Mouse (Mus musculus) lung, embryonic 14.5 days (tissue): Measurements from ENCODE around the gene U2af1. TPM values are rescaled to one million over a fixed set of nuclear protein-coding genes. Genes with fewer than 3 reads are reported as not detected.
A peak's percentile ranks its signal among the peaks of the same experiment; 100 is the strongest.
"Not testable (repeated sequence)": the region's sequence is repeated elsewhere in the genome, so short reads cannot be mapped to it uniquely, and the experiment has no call there.

Experiments used
- ATAC-seq: fragments of 200-750 bp; cut with Nextera tagmentation; 2 replicates; pipeline ENCODE4 v1.8.0; 2017; ENCODE audit warnings: mild to moderate bottlenecking, moderate TSS enrichment, moderate library complexity; ENCODE audit not compliant: insufficient read depth
- DNase-seq: peaks from one replicate; pipeline ENCODE4 v3.0.0-alpha.2; 2015
- H3K27ac ChIP-seq: fragments of 300-500 bp; sonication (generic); 2 replicates; pipeline ENCODE4 v1.5.1; 2014; ENCODE audit warnings: low read depth, mild to moderate bottlenecking, moderate library complexity
- H3K27me3 ChIP-seq: fragments of 300-500 bp; sonication (generic); 2 replicates; pipeline ENCODE4 v1.6.1; 2014; ENCODE audit warnings: low read length, control low read depth; ENCODE audit not compliant: insufficient read depth
- H3K36me3 ChIP-seq: fragments of 300-500 bp; sonication (generic); 2 replicates; pipeline ENCODE4 v1.6.1; 2014; ENCODE audit warnings: control low read depth; ENCODE audit not compliant: insufficient read depth
- H3K4me1 ChIP-seq: fragments of 300-500 bp; sonication (generic); 2 replicates; pipeline ENCODE4 v1.6.1; 2014; ENCODE audit warnings: antibody characterized with exemption, control low read depth; ENCODE audit not compliant: insufficient read depth
- H3K4me2 ChIP-seq: fragments of 300-500 bp; sonication (generic); 2 replicates; pipeline ENCODE4 v1.6.1; 2014; ENCODE audit warnings: mild to moderate bottlenecking
- H3K4me3 ChIP-seq: fragments of 300-500 bp; sonication (generic); 2 replicates; pipeline ENCODE4 v1.5.1; 2014; ENCODE audit warnings: low read depth, low read length
- H3K9ac ChIP-seq: fragments of 300-500 bp; sonication (generic); 2 replicates; pipeline ENCODE4 v1.6.1; 2014
- H3K9me3 ChIP-seq: fragments of 300-500 bp; sonication (generic); 2 replicates; pipeline ENCODE4 v1.6.1; 2016; ENCODE audit warnings: low read depth, low read length, control low read depth
- CTCF ChIP-seq: IDR thresholded peaks from 2 replicates; pipeline ENCODE4 v1.5.1; 2016; ENCODE audit warnings: antibody characterized with exemption, low read depth
- WGBS: fragments of 180-500 bp; shearing (Covaris S2); extraction: QIAGEN DNeasy Blood & Tissue Kit; methylation state at CpG from one replicate; pipeline ENCODE4 v1.1.7; 2014; 5-methylcytosine and 5-hydroxymethylcytosine counted together
- polyA plus RNA-seq: library from polyadenylated mRNA; unstranded; fragments of >200 nt; fragmentation: Nextera tagmentation; extraction: Ambion mirVana; gene quantifications from 2 replicates; pipeline ENCODE4 v1.2.1, GENCODE M21; 2014

The U2af1 gene
- 174 and 202 TPM in 2 replicates for polyA plus RNA-seq

DNA sequence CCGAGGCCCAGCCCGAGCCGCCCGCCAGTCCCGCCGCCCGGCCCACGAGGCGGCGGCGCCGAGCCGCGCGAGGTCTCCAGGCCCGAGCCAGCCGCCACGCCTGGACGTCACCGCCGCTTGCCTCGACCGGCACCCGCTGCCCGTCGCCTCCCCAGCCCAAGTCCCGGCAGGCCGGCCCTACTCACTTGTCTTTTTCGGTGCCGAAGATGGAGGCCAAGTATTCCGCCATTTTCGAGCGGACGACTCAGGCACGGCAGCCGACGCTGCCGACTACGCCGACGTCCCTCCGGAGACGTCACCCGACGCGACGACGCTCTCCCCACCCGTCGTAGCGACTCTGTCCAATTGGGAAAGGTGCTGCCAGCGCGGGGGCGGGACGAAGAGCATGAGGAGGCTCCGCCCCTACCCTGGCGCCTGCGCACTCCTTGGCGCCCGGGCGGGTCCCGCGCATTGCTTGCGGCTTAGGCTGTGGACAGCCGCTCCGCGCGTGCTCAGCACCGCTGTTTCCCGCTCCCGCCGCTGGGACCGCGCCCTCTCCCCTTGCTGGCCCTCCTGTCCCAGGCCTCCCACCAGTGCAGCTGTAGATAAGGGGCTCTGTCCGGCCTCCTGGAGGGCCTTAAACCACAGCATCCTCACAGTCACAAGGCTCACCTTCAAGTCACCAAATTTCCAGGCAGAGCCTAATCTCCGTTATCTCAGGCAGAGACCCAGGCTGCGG is at the start of gene U2af1:
U2af1 (minus strand) TSS at position 425 of the 718 bp plus-strand sequence.
- H3K4me2 ChIP-seq = peak within 1 kb of the TSS; percentile 77
- peaks cover 35% of the 10 kb centered on the region for H3K36me3 ChIP-seq
- WGBS = under 1% methylated on average over 74 of the region's 77 CpGs
- no peaks in the 10 kb centered on the region for H3K27me3 ChIP-seq
- peak within 1 kb of the TSS; percentile 86 for H3K27ac ChIP-seq
- peaks cover 6% of the 10 kb centered on the region for H3K4me1 ChIP-seq
- H3K9me3 ChIP-seq = no peaks in the 10 kb centered on the region
- H3K9ac ChIP-seq = peak within 1 kb of the TSS; percentile 97
- peak; percentile 98 for ATAC-seq
- no peak for TF ChIP-seq CTCF
- peak within 1 kb of the TSS; percentile 91 for H3K4me3 ChIP-seq
- DNase-seq = peak; percentile 99

DNA sequence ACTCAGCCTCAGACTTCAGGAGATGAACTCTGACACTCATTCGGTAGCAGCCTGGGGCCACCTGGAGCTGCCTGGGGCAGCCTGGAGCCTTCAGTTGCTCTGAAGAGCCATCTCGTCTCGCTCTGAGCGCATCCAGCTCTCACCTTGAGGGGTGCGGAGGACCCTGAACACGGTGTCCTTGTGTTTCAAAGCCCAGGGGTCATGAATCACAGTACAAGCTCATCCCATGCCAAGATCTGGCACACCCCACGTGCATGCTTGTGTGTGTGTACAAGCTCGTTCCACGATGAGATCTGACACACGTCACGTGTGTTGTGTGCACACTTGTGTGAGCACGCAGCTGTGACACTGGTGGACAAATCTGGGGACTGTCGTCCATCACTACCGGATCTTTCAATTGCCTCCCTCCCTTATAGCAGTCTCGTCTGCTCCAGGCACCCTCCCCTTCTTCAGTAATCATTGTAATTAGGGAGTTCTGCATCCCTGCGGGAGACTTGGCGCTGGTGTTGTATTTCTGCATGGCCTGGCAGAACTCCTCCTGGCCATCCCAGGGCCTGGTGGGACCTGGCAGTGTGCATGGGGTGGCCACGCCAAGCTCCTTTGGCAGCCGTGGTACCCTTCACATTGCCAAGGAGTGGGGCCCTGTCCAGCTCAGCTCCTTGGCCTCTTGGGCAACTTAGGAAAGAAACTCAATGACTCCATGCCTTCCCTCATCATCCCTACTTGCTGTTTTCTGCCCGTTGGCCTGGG is 46.8 kb upstream of the U2af1 start:
- no peak overlapping the region for H3K27ac ChIP-seq
- no peak overlapping the region for H3K9ac ChIP-seq
- H3K4me3 ChIP-seq = no peak overlapping the region
- H3K27me3 ChIP-seq = no peaks in the 10 kb centered on the region
- H3K4me1 ChIP-seq = no peaks in the 10 kb centered on the region
- no peak for TF ChIP-seq CTCF
- no peaks in the 10 kb centered on the region for H3K36me3 ChIP-seq
- no peak for ATAC-seq
- H3K4me2 ChIP-seq = no peak overlapping the region
- no peaks in the 10 kb centered on the region for H3K9me3 ChIP-seq
- no peak for DNase-seq
- WGBS = 67% methylated on average over 20 of the region's 20 CpGs

DNA sequence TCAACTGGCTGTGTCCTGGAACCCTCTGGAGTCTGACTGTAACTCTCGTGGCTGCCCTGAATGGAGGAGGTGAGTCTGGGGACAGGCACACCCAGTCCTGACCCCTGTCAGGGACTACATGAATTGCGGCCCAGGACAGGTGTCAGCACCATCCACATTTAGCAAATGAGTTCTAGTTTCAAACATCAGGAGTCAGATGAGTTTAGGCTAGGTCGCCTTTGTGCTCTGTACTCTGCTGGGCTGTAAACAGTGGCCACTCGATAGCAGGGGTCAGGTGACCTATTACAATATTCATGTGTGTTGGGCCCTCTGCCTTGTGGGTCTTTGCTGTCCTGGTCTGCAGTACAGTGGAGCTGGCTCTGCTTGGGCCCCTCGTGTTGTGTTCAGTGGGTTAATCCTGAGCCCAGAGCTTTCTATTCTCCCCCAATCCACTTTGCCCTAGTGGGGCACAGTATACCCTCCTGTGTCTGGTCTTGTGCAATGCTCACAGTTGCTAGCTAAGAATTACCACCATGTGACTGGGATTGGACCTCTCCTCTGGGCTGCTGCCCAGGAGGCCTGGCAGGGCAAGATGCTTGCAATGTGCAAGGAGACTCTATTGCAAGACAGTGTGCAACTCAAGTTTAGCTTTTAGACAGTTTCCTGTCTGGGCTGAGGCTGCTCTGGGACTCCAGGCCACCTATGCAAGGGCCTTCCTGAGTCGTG is 44.7 kb upstream of the U2af1 start:
- DNase-seq (no peak), ATAC-seq (no peak)
- Histone ChIP-seq H3K36me3 (no peaks in the 10 kb centered on the region), H3K4me2 (no peak overlapping the region), H3K27me3 (no peaks in the 10 kb centered on the region), H3K27ac (no peak overlapping the region), H3K9me3 (no peaks in the 10 kb centered on the region), H3K9ac (no peak overlapping the region), H3K4me1 (no peaks in the 10 kb centered on the region), H3K4me3 (no peak overlapping the region)
- TF ChIP-seq CTCF = no peak
- 55% methylated on average over 6 of the region's 6 CpGs for WGBS

DNA sequence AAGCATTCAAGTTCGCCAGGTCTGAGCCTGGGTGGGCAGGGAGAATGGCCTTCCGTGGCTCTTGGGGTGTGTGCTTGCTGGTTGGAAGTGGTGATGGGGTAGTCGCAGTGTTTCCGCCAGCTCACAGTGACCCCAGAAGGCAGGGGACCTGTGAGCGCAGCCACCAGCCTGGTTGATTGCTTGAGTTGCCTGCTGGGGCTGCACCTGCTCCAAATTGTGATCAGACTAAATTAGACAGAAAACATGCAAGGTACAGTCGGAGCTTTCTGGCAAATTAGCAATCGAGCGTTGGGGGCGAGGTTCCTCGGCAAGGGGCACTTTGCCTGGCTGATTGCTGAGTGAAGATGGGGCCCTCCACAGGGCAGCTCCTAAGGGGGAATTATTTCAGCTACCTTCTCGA is 39.7 kb upstream of the U2af1 start:
- H3K4me1 ChIP-seq = peaks cover 7% of the 10 kb centered on the region
- no peak overlapping the region for H3K4me2 ChIP-seq
- 69% methylated on average over 11 of the region's 11 CpGs for WGBS
- no peak overlapping the region for H3K27ac ChIP-seq
- no peak for TF ChIP-seq CTCF
- DNase-seq (no peak), ATAC-seq (no peak)
- no peaks in the 10 kb centered on the region for H3K36me3 ChIP-seq
- no peak overlapping the region for H3K9ac ChIP-seq
- H3K4me3 ChIP-seq = no peak overlapping the region
- H3K27me3 ChIP-seq = no peaks in the 10 kb centered on the region
- no peaks in the 10 kb centered on the region for H3K9me3 ChIP-seq

DNA sequence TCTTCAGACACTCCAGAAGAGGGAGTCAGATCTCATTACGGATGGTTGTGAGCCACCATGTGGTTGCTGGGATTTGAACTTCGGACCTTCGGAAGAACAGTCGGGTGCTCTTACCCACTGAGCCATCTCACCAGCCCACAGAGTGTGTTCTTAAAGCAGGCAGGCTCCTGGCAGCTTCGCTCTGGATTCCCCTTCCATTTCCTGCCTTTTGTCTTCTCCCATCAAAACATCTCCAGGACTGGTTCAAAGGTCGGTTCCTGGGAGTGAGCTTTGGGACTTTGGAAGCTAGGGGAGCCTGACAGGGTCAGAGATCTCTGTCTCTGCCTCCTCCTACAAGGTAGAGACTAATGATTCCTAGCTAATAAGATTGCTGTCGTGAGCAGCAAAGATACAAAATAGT is 36.7 kb upstream of the U2af1 start:
- not testable (repeated sequence) for ATAC-seq, H3K4me2 ChIP-seq, H3K4me3 ChIP-seq, H3K9ac ChIP-seq, H3K27me3 ChIP-seq, H3K9me3 ChIP-seq, H3K27ac ChIP-seq, H3K36me3 ChIP-seq, DNase-seq
- WGBS = 90% methylated on average over 7 of the region's 7 CpGs
- H3K4me1 ChIP-seq = peaks cover 15% of the 10 kb centered on the region

DNA sequence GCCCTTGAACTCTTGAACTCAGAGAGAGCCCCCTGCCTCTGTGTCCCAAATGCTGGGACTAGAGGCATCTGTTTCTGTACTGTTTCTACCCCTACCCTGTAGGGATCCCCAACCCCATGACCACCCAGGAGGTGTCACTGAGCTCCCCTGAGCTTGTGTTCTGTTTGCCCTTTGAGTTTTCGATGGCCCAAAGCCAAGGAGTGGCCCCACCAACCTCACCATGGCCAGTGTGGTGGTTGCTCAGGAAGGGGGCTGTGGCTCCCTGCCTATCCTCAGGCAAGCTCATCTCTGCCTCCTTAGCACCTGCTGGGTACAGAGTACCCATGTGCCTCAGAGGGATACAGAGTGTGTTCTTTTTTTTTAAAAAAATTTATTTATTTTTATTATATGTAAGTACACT is 36.3 kb upstream of the U2af1 start:
- Histone ChIP-seq H3K27ac (no peak overlapping the region), H3K27me3 (no peaks in the 10 kb centered on the region), H3K4me1 (peaks cover 15% of the 10 kb centered on the region), H3K36me3 (no peaks in the 10 kb centered on the region), H3K9ac (no peak overlapping the region), H3K4me3 (no peak overlapping the region), H3K4me2 (no peak overlapping the region), H3K9me3 (no peaks in the 10 kb centered on the region)
- ATAC-seq (no peak), DNase-seq (no peak)
- 75% methylated on average over 1 of the region's 1 CpGs for WGBS
- no peak for TF ChIP-seq CTCF

DNA sequence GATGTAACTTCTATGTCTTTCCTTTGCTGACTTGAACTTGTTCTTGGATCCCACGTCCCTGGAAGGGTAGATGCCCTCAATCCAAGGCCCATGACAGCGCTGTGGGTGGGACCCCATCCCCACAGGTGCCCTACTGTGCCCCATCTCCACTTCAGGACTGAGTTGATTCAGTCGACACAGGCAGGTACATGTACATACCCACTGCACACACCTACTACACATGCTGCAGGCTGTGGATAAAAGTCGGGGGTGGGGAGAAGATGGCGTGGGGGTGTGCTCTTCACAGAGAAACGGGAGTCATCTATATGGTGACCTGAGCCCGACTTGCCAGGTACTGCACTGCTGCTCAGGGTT is 35.3 kb upstream of the U2af1 start:
- no peak for TF ChIP-seq CTCF
- no peaks in the 10 kb centered on the region for H3K9me3 ChIP-seq
- H3K27me3 ChIP-seq = no peaks in the 10 kb centered on the region
- DNase-seq (no peak), ATAC-seq (peak; percentile 39)
- H3K4me2 ChIP-seq = no peak overlapping the region
- peak overlapping the region; percentile 36; the same call in 1 of the 2 replicates for H3K27ac ChIP-seq
- H3K9ac ChIP-seq = no peak overlapping the region
- 66% methylated on average over 7 of the region's 7 CpGs for WGBS
- H3K36me3 ChIP-seq = no peaks in the 10 kb centered on the region
- H3K4me1 ChIP-seq = peaks cover 15% of the 10 kb centered on the region
- no peak overlapping the region for H3K4me3 ChIP-seq
